Mouse (Mus musculus): ENCODE results near the gene Magi3. TPM values are rescaled to one million over a fixed set of nuclear protein-coding genes. Genes with fewer than 3 reads are reported as not detected.

Magi3 gene
- polyA plus RNA-seq, 1 experiment from 2014 or later, result 5.1 TPM

- 87% methylated on average over 4 of the region's 4 CpGs for WGBS
- H3K9ac ChIP-seq, result no peak overlapping the region
- no peak overlapping the region for H3K4me3 ChIP-seq (replicated peaks)
- H3K4me1 ChIP-seq, result no peaks in the 10 kb centered on the region
- no peaks in the 10 kb centered on the region for H3K9me3 ChIP-seq (replicated peaks)
- H3K27ac ChIP-seq (replicated peaks), result no peak overlapping the region
- peaks cover 29% of the 10 kb centered on the region for H3K36me3 ChIP-seq
- H3K27me3 ChIP-seq, result no peaks in the 10 kb centered on the region
- H3K4me2 ChIP-seq (replicated peaks), result no peak overlapping the region
- ATAC-seq (ENCODE audit: insufficient number of reproducible peaks, low FRiP score, low TSS enrichment, low read depth), result no peak
Observed at GRCm38 (mm10) chr3:103984556-103984955, 235.6 kb downstream of the Magi3 start.

GRCm38 (mm10) chr3:103971157-103971556, 249.0 kb downstream of the Magi3 start:
- H3K36me3 ChIP-seq, result peaks cover 10% of the 10 kb centered on the region
- H3K4me2 ChIP-seq (replicated peaks), result no peak overlapping the region
- no peak for ATAC-seq (ENCODE audit: insufficient number of reproducible peaks, low FRiP score, low TSS enrichment, low read depth)
- no peak overlapping the region for H3K4me3 ChIP-seq (replicated peaks)
- H3K9me3 ChIP-seq (replicated peaks), result no peaks in the 10 kb centered on the region
- no peak overlapping the region for H3K27ac ChIP-seq (replicated peaks)
- no peaks in the 10 kb centered on the region for H3K27me3 ChIP-seq
- H3K9ac ChIP-seq, result no peak overlapping the region
- 90% methylated on average over 2 of the region's 2 CpGs for WGBS
- H3K4me1 ChIP-seq, result peaks cover 15% of the 10 kb centered on the region

GRCm38 (mm10) chr3:103968701-103969100, 251.5 kb downstream of the Magi3 start:
- peak; percentile 37 for ATAC-seq (ENCODE audit: insufficient number of reproducible peaks, low FRiP score, low TSS enrichment, low read depth)
- peak overlapping the region; percentile 95 for H3K27ac ChIP-seq (replicated peaks)

GRCm38 (mm10) chr3:103967861-103968691, 252.1 kb downstream of the Magi3 start, which contains the start of gene Phtf1:
Gene Phtf1 (plus strand): TSS chr3:103968110.
- Histone ChIP-seq H3K36me3 (peaks cover 4% of the 10 kb centered on the region), H3K9ac (peak within 1 kb of the TSS; percentile 87), H3K27ac (replicated peaks) (peak within 1 kb of the TSS; percentile 95), H3K27me3 (no peaks in the 10 kb centered on the region), H3K4me2 (replicated peaks) (peak within 1 kb of the TSS; percentile 73), H3K9me3 (replicated peaks) (no peaks in the 10 kb centered on the region), H3K4me1 (peaks cover 15% of the 10 kb centered on the region), H3K4me3 (replicated peaks) (peak within 1 kb of the TSS; percentile 92)
- WGBS, result under 1% methylated on average over 70 of the region's 70 CpGs
- ATAC-seq (ENCODE audit: insufficient number of reproducible peaks, low FRiP score, low TSS enrichment, low read depth), result peak; percentile 95

More at GRCm38 (mm10) chr3:103968701-103969100, 251.5 kb downstream of the Magi3 start:
- Histone ChIP-seq H3K9me3 (replicated peaks) (no peaks in the 10 kb centered on the region), H3K36me3 (peaks cover 10% of the 10 kb centered on the region), H3K4me1 (peaks cover 15% of the 10 kb centered on the region), H3K9ac (peak overlapping the region; percentile 87), H3K4me3 (replicated peaks) (peak overlapping the region; percentile 92), H3K4me2 (replicated peaks) (peak overlapping the region; percentile 73), H3K27me3 (no peaks in the 10 kb centered on the region)
- WGBS, result 0% methylated on average over 16 of the region's 24 CpGs

GRCm38 (mm10) chr3:103967231-103967630, 252.9 kb downstream of the Magi3 start:
- peaks cover 5% of the 10 kb centered on the region for H3K36me3 ChIP-seq
- peaks cover 15% of the 10 kb centered on the region for H3K4me1 ChIP-seq
- WGBS, result 11% methylated on average over 2 of the region's 2 CpGs
- H3K9me3 ChIP-seq (replicated peaks), result no peaks in the 10 kb centered on the region
- peak overlapping the region; percentile 95 for H3K27ac ChIP-seq (replicated peaks)
- no peaks in the 10 kb centered on the region for H3K27me3 ChIP-seq
- ATAC-seq (ENCODE audit: insufficient number of reproducible peaks, low FRiP score, low TSS enrichment, low read depth), result no peak
- peak overlapping the region; percentile 92 for H3K4me3 ChIP-seq (replicated peaks)
- peak overlapping the region; percentile 87; the same call in 1 of the 2 replicates for H3K9ac ChIP-seq
- peak overlapping the region; percentile 73 for H3K4me2 ChIP-seq (replicated peaks)

All from embryonic facial prominence, embryonic 15.5 days (tissue).